Mouse (Mus musculus): ENCODE data around the gene Cyp4f14. TPM values are rescaled to one million over a fixed set of nuclear protein-coding genes. Genes with fewer than 3 reads are reported as not detected.
"Not testable (repeated sequence)": the region's sequence is repeated elsewhere in the genome, so short reads cannot be mapped to it uniquely, and the experiment has no call there.

Gene Cyp4f14
- total RNA-seq, 2 experiments from 2014 or later = 2.6 to 3.8 TPM

GRCm38 (mm10) chr17:32895421-32895820 lies 21.7 kb downstream of the Cyp4f14 start:
- DNase-seq (ENCODE audit: low spot score in 2 of 2) = no peak

GRCm38 (mm10) chr17:32893901-32894300 lies 23.2 kb downstream of the Cyp4f14 start:
- no peak for DNase-seq (ENCODE audit: low spot score in 2 of 2)

- peak; percentile 90 to 96 for DNase-seq (ENCODE audit: low spot score in 2 of 2)
Measured at GRCm38 (mm10) chr17:32891239-32892180, 25.6 kb downstream of the Cyp4f14 start, which contains the start of gene Zfp870. Zfp870 (minus strand) TSS chr17:32891642.

DNA sequence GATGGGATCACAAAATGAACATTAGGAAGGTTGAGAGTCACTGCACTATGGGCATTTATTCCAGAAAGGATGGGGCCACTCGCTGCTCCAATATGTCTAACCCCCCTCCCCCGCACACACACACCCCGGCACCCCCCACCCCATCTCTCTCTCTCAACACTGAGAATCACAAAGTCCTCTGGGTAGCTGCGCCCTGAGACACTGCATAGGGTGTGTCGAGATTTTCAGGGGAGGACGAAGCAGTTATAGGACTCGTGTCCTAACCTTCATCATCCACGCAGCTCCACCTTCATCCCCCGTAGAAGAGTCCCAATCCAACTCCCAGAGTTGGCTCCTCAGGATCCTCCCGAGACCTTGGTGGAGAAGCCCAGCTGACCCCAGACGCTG lies 26.3 kb downstream of the Cyp4f14 start:
- no peak for DNase-seq (ENCODE audit: low spot score in 2 of 2)

- DNase-seq (ENCODE audit: low spot score in 2 of 2) = no peak
Measured at GRCm38 (mm10) chr17:32889611-32890010, 27.5 kb downstream of the Cyp4f14 start.

GRCm38 (mm10) chr17:32880320-32881218 lies 36.6 kb downstream of the Cyp4f14 start:
- DNase-seq (ENCODE audit: low spot score in 2 of 2) = no peak

- no peak for DNase-seq (ENCODE audit: low spot score in 2 of 2)
Measured at GRCm38 (mm10) chr17:32878773-32879172, 38.4 kb downstream of the Cyp4f14 start.

- DNase-seq (ENCODE audit: low spot score in 2 of 2) = no peak
Measured at GRCm38 (mm10) chr17:32877471-32878171, 39.5 kb downstream of the Cyp4f14 start.

GRCm38 (mm10) chr17:32872696-32873095 lies 44.4 kb downstream of the Cyp4f14 start:
- DNase-seq (ENCODE audit: low spot score in 2 of 2) = no peak

DNA sequence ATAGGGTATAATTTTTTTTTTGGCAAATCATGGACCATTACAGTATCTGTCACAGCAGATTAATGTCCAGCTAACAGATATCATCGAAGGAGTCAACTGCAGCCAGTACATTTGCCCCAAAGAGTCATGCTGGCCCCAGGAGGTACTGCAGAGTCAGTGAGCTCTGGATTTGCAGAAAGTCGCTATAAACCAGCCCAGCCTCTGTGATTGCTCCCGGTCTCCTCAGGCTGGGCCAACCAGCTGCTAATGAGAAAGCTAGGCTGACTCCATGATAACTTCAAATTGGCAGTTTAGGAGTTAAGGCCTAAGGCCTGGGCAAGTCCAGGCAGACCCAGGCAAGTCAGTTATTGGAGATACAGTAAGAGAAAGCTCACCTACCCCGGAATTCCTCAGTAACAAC lies 45.1 kb downstream of the Cyp4f14 start:
- no peak for DNase-seq (ENCODE audit: low spot score in 2 of 2)

DNA sequence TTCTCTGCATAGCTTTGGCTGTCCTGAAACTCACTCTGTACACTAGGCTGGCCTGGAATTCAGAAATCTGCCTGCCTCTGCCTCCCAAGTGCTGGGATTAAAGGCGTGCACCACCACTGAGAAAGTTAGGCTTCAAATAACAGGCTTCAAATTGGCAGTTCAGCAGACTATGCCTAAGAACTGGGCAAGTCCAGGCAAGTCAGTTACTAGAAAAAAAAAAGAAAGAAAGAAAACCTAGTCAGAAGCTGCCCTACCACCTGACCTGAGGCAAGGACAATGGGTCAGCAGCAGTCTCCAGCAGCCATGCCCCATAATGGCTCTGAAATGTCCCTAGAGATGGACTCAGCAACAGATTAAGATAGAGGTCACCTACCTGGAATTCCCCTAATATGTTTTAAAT lies 45.7 kb downstream of the Cyp4f14 start:
- no peak for DNase-seq (ENCODE audit: low spot score in 2 of 2)

DNA sequence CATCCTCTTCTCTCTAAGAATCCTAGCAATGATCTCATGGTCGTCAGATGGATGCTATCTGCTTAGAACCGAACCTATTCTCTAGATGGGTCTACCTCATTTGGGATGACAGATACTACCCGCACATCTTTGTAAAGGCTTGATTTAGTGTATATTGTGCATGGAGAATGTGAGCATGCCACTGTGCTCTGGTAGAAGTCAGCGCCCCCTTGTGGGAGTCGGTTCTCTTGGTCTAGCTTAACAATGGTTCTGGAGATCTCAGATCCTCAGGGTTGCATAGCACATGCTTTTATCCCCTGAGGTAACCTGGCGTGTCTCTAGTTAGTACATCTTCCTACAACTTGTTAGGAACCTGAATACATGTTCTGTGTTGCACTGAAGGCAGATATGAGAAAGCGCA lies 49.9 kb downstream of the Cyp4f14 start:
- not testable (repeated sequence) for DNase-seq (ENCODE audit: low spot score in 2 of 2)

DNA sequence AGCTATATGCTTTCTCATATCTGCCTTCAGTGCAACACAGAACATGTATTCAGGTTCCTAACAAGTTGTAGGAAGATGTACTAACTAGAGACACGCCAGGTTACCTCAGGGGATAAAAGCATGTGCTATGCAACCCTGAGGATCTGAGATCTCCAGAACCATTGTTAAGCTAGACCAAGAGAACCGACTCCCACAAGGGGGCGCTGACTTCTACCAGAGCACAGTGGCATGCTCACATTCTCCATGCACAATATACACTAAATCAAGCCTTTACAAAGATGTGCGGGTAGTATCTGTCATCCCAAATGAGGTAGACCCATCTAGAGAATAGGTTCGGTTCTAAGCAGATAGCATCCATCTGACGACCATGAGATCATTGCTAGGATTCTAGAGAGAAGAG lies 60.4 kb downstream of the Cyp4f14 start:
- not testable (repeated sequence) for DNase-seq (ENCODE audit: low spot score in 2 of 2)

Other genes starting within 250 kb of the Cyp4f14 start
- 10 to 100 TPM; 10.9 to 12.8 TPM for gene Cyp4f15, start 231.7 kb downstream of the Cyp4f14 start, total RNA-seq (2021)
- 10 to 100 TPM; 80.3 to 82.6 TPM for gene Zfp871, start 129.1 kb downstream of the Cyp4f14 start, total RNA-seq (2021)
- gene Zfp811, start 107.4 kb downstream of the Cyp4f14 start, total RNA-seq (2021) = 10 to 100 TPM in 1 of 2 experiments, 1 to 10 TPM in 1; 7.9 to 10.4 TPM
- 10 to 100 TPM; 23.0 to 26.0 TPM for gene Zfp799, start 87.1 kb downstream of the Cyp4f14 start, total RNA-seq (2021)
- gene Zfp870, start 25.7 kb downstream of the Cyp4f14 start, total RNA-seq (2021) = 10 to 100 TPM in 1 of 2 experiments, 1 to 10 TPM in 1; 8.9 to 11.1 TPM
- gene Cyp4f13, start 30.1 kb upstream of the Cyp4f14 start, total RNA-seq (2021) = 10 to 100 TPM; 22.6 to 25.2 TPM
- gene Zfp472, start 48.5 kb upstream of the Cyp4f14 start, total RNA-seq (2021) = 1 to 10 TPM; 4.0 to 4.8 TPM
- 10 to 100 TPM; 18.6 to 19.2 TPM for gene Zfp952, start 75.8 kb upstream of the Cyp4f14 start, total RNA-seq (2021)
- 10 to 100 TPM; 18.6 to 20.3 TPM for gene Zfp763, start 116.1 kb upstream of the Cyp4f14 start, total RNA-seq (2021)
- gene 4921501E09Rik, start 150.7 kb upstream of the Cyp4f14 start, total RNA-seq (2021) = not detected
- gene Zfp563, start 172.0 kb upstream of the Cyp4f14 start, total RNA-seq (2021) = 10 to 100 TPM; 15.6 to 20.5 TPM
- gene Morc2b, start 222.3 kb upstream of the Cyp4f14 start, total RNA-seq (2021) = 1 to 10 TPM; 1.2 to 1.4 TPM